Mouse (Mus musculus) intestine, embryonic 14.5 days (tissue): Measurements from ENCODE around the gene Prmt3. TPM values are rescaled to one million over a fixed set of nuclear protein-coding genes. Genes with fewer than 3 reads are reported as not detected.

Experiments
- ATAC-seq: fragments of 200-750 bp; cut with Nextera tagmentation; replicated peaks from 2 replicates; pipeline ENCODE4 v1.8.0; 2017; ENCODE audit warnings: low read depth, moderate number of reproducible peaks, moderate TSS enrichment, moderate library complexity; ENCODE audit not compliant: low FRiP score, low TSS enrichment
- DNase-seq: peaks from one replicate; pipeline ENCODE4 v3.0.0-alpha.2; 2018; ENCODE audit warnings: low spot score
- H3K27ac ChIP-seq: fragments of 300-500 bp; sonication (generic); 2 replicates; pipeline ENCODE4 v1.5.1; 2014; ENCODE audit warnings: low read depth, mild to moderate bottlenecking, control low read depth
- H3K27me3 ChIP-seq: fragments of 300-500 bp; sonication (generic); replicated peaks from 2 replicates; pipeline ENCODE4 v1.6.1; 2014; ENCODE audit warnings: low read length, control low read depth; ENCODE audit not compliant: control insufficient read depth, insufficient read depth
- H3K36me3 ChIP-seq: fragments of 300-500 bp; sonication (generic); 2 replicates; pipeline ENCODE4 v1.6.1; 2014; ENCODE audit warnings: low read length, control low read depth; ENCODE audit not compliant: control insufficient read depth, insufficient read depth
- H3K4me1 ChIP-seq: fragments of 300-500 bp; sonication (generic); replicated peaks from 2 replicates; pipeline ENCODE4 v1.6.1; 2014; ENCODE audit warnings: low read length, control low read depth, mixed read lengths; ENCODE audit not compliant: control insufficient read depth, insufficient read depth
- H3K4me2 ChIP-seq: fragments of 300-500 bp; sonication (generic); 2 replicates; pipeline ENCODE4 v1.6.1; 2014; ENCODE audit warnings: low read length
- H3K4me3 ChIP-seq: fragments of 300-500 bp; sonication (generic); 2 replicates; pipeline ENCODE4 v1.5.1; 2014; ENCODE audit warnings: low read depth, low read length, control low read depth, mixed read lengths
- H3K9ac ChIP-seq: fragments of 300-500 bp; sonication (generic); 2 replicates; pipeline ENCODE4 v1.6.1; 2014; ENCODE audit warnings: mild to moderate bottlenecking, low read length
- H3K9me3 ChIP-seq: fragments of 300-500 bp; sonication (generic); 2 replicates; pipeline ENCODE4 v1.6.1; 2016; ENCODE audit warnings: low read length, control low read depth; ENCODE audit not compliant: control insufficient read depth
- WGBS: fragments of 180-500 bp; shearing (Covaris S2); extraction: QIAGEN DNeasy Blood & Tissue Kit; methylation state at CpG from one replicate; pipeline ENCODE4 v1.1.7; 2014; 5-methylcytosine and 5-hydroxymethylcytosine counted together
- polyA plus RNA-seq: library from polyadenylated mRNA; unstranded; fragments of >200 nt; fragmentation: Nextera tagmentation; extraction: Ambion mirVana; gene quantifications from 2 replicates; pipeline ENCODE4 v1.2.1, GENCODE M21; 2014

Gene Prmt3
- polyA plus RNA-seq, 1 experiment from 2014 or later, result 58.3 TPM

- no peaks in the 10 kb centered on the region for H3K4me1 ChIP-seq
- WGBS, result 3% methylated on average over 39 of the region's 42 CpGs
- H3K36me3 ChIP-seq, result no peaks in the 10 kb centered on the region
- DNase-seq (peak; percentile 72), ATAC-seq (peak; percentile 74)
- H3K27me3 ChIP-seq, result no peaks in the 10 kb centered on the region
- peak within 1 kb of the TSS; percentile 81 for H3K4me2 ChIP-seq
- H3K27ac ChIP-seq, result no peak within 1 kb of the TSS
- H3K9me3 ChIP-seq, result 0 out of 2 replicates have a peak, but pooled peaks cover 3% of the 10 kb centered on the region
- H3K9ac ChIP-seq, result peak within 1 kb of the TSS; percentile 46
- H3K4me3 ChIP-seq, result peak within 1 kb of the TSS; percentile 57
Observed at GRCm38 (mm10) chr7:49758934-49759571, 19.1 kb upstream of the Prmt3 start, which contains the start of gene Htatip2. Gene Htatip2 (plus strand): TSS chr7:49759115.

DNA sequence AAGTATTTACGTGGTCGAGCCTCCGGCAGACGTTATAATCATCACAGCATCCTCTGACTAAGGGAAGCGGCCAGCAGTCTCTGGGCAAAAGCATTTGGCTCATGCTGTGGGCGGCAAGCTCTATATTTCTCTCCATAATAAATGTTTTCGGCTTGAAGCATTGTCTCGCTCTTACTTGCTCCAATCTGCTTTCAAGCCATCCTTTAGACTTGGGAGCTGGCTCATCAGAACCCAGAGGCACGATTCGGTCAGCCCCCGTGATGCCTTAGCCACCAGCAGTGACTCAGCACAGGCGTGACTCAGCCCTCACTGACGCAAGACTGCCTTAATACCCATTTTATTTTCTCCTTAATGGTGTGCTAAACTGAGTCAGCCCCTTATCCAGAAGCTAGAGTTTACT is 15.5 kb upstream of the Prmt3 start:
- no peaks in the 10 kb centered on the region; the same call in 1 of the 2 replicates for H3K4me1 ChIP-seq
- 76% methylated on average over 13 of the region's 13 CpGs for WGBS

GRCm38 (mm10) chr7:49764011-49764716 is 14.0 kb upstream of the Prmt3 start:
- H3K4me2 ChIP-seq, result no peak overlapping the region
- H3K27ac ChIP-seq, result no peak overlapping the region
- no peaks in the 10 kb centered on the region for H3K27me3 ChIP-seq
- no peak overlapping the region for H3K9ac ChIP-seq
- WGBS, result 52% methylated on average over 10 of the region's 10 CpGs
- no peaks in the 10 kb centered on the region for H3K36me3 ChIP-seq
- H3K4me3 ChIP-seq, result no peak overlapping the region
- ATAC-seq (no peak), DNase-seq (no peak)
- no peaks in the 10 kb centered on the region; the same call in 1 of the 2 replicates for H3K4me1 ChIP-seq
- H3K9me3 ChIP-seq, result 0 out of 2 replicates have a peak, but pooled peaks cover 3% of the 10 kb centered on the region

More for the DNA sequence above, 15.5 kb upstream of the Prmt3 start:
- H3K27me3 ChIP-seq, result no peaks in the 10 kb centered on the region
- no peak overlapping the region for H3K4me3 ChIP-seq
- H3K9me3 ChIP-seq, result 0 out of 2 replicates have a peak, but pooled peaks cover 3% of the 10 kb centered on the region
- no peak overlapping the region for H3K27ac ChIP-seq
- no peaks in the 10 kb centered on the region for H3K36me3 ChIP-seq
- H3K4me2 ChIP-seq, result no peak overlapping the region
- ATAC-seq (no peak), DNase-seq (no peak)
- H3K9ac ChIP-seq, result no peak overlapping the region

GRCm38 (mm10) chr7:49766166-49766565 is 12.0 kb upstream of the Prmt3 start:
- Histone ChIP-seq H3K9me3 (no peaks in the 10 kb centered on the region), H3K4me1 (no peaks in the 10 kb centered on the region; the same call in 1 of the 2 replicates), H3K9ac (no peak overlapping the region), H3K27me3 (no peaks in the 10 kb centered on the region), H3K27ac (no peak overlapping the region), H3K36me3 (no peaks in the 10 kb centered on the region), H3K4me2 (no peak overlapping the region), H3K4me3 (no peak overlapping the region)
- ATAC-seq (no peak), DNase-seq (no peak)
- WGBS, result 85% methylated on average over 7 of the region's 7 CpGs

DNA sequence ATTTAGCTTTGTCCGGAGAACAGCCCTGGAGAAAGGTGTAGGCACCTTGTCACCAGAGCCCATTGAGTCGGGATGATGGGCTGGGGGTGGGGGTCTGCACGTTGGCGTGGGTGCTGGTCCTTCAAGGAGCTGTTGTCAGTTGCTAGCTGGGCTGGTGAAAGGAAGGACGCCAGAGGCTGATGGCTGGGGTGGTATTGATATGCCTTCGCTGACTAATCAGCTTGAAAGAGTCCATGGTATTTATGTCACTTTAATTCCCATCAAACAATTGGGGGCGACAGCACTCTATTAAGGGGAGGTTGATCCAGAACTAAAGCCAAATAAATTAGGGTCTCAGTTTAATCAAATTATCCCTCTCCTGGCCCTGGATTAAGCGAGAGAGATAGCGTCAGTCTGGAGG is 9.6 kb upstream of the Prmt3 start:
- Histone ChIP-seq H3K36me3 (no peaks in the 10 kb centered on the region), H3K4me2 (no peak overlapping the region), H3K27me3 (no peaks in the 10 kb centered on the region), H3K27ac (no peak overlapping the region), H3K4me3 (no peak overlapping the region), H3K9me3 (no peaks in the 10 kb centered on the region), H3K9ac (no peak overlapping the region), H3K4me1 (no peaks in the 10 kb centered on the region; the same call in 1 of the 2 replicates)
- ATAC-seq, result no peak
- WGBS, result 60% methylated on average over 9 of the region's 9 CpGs
- DNase-seq, result no peak

DNA sequence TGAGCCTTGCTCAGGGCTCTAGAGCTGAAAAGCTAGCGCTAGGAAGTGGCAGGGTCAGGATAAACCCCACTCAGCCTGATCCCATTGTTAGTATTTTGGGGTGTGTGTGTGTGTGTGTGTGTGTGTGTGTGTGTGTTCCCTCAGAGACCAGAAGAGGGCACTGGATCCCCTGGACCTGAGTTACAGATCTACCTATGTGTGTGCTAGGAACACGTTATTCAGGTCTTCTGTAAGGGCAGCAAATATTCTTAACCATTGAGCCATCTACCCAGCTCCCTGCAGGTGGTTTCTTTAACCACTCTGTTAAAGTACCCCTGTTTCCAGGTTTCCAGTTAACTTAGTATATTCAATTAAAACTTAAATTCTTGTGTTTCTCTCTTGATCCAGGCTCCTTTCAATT is 3.8 kb upstream of the Prmt3 start:
- Histone ChIP-seq H3K36me3 (no peaks in the 10 kb centered on the region), H3K27me3 (no peaks in the 10 kb centered on the region), H3K4me1 (peaks cover 5% of the 10 kb centered on the region), H3K4me2 (no peak overlapping the region), H3K9me3 (no peaks in the 10 kb centered on the region), H3K27ac (no peak overlapping the region), H3K9ac (no peak overlapping the region), H3K4me3 (no peak overlapping the region)
- 89% methylated on average over 2 of the region's 2 CpGs for WGBS
- ATAC-seq (no peak), DNase-seq (no peak)

GRCm38 (mm10) chr7:49777585-49777984 is 561 bp upstream of the Prmt3 start:
- DNase-seq, result peak; percentile 57
- no peak overlapping the region for H3K4me2 ChIP-seq
- no peak overlapping the region for H3K4me3 ChIP-seq
- no peaks in the 10 kb centered on the region for H3K27me3 ChIP-seq
- peaks cover 19% of the 10 kb centered on the region for H3K36me3 ChIP-seq
- H3K4me1 ChIP-seq, result peaks cover 7% of the 10 kb centered on the region
- no peak overlapping the region for H3K27ac ChIP-seq
- 0 out of 2 replicates have a peak, but pooled peaks have one; percentile 10 for ATAC-seq
- no peaks in the 10 kb centered on the region for H3K9me3 ChIP-seq
- no peak overlapping the region for H3K9ac ChIP-seq
- 62% methylated on average over 3 of the region's 3 CpGs for WGBS

- Histone ChIP-seq H3K27ac (peak overlapping the region; percentile 78; the same call in 1 of the 2 replicates), H3K36me3 (peaks cover 30% of the 10 kb centered on the region), H3K27me3 (no peaks in the 10 kb centered on the region), H3K4me3 (peak overlapping the region; percentile 65), H3K9me3 (no peaks in the 10 kb centered on the region), H3K4me2 (peak overlapping the region; percentile 71), H3K4me1 (peaks cover 7% of the 10 kb centered on the region), H3K9ac (peak overlapping the region; percentile 77)
- ATAC-seq (0 out of 2 replicates have a peak, but pooled peaks have one; percentile 1), DNase-seq (peak; percentile 55)
- 73% methylated on average over 12 of the region's 12 CpGs for WGBS
Observed at GRCm38 (mm10) chr7:49778904-49779615, 914 bp downstream of the Prmt3 start.
